Mouse (Mus musculus): Measurements from ENCODE around the gene Pde1c.
"Not testable (repeated sequence)": the region's sequence is repeated elsewhere in the genome, so short reads cannot be mapped to it uniquely, and the experiment has no call there.

Gene Pde1c

GRCm38 (mm10) chr6:56568470-56569372 lies at the start of gene Pde1c:
Gene Pde1c (minus strand): TSS chr6:56569103.
- DNase-seq: peak; percentile 38

DNA sequence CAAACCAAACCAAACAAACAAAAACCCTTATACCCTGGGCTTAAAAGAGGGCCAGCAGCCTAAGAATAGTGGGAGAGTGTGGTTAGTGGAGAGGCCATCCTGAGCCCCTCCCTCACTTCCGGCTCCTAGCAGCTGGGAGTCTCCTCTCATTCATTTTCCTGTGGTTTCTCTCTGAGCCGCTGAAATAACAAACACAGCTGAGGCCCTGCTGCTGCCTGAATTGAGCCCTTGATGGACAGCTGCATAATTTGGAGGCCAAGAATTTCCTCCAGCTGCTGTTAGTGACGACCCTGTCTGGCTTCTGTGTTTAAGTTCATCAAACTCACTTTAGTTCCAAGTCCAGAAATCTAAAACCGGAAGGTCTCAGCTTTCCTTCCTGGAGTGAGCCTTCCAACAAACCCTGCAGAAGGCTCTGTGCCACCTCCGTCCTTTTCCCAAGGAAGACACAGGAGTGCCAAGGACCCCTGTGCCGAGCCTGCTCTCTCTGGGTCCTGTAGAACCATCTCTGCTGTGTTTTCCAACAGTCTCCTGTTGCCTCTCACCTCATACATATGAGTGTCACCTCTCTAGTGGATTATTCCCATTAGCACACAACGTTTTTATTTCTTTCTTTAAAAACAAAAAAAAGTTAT lies 48.2 kb upstream of the Pde1c start:
- DNase-seq: peak; percentile 2

- DNase-seq: no peak
Measured at GRCm38 (mm10) chr6:56616228-56616981, 47.5 kb upstream of the Pde1c start.

- DNase-seq: not testable (repeated sequence)
Measured at GRCm38 (mm10) chr6:56609529-56609928, 40.6 kb upstream of the Pde1c start.

GRCm38 (mm10) chr6:56608277-56608676 lies 39.4 kb upstream of the Pde1c start:
- peak; percentile 50 for DNase-seq

GRCm38 (mm10) chr6:56579568-56579967 lies 10.7 kb upstream of the Pde1c start:
- no peak for DNase-seq

DNA sequence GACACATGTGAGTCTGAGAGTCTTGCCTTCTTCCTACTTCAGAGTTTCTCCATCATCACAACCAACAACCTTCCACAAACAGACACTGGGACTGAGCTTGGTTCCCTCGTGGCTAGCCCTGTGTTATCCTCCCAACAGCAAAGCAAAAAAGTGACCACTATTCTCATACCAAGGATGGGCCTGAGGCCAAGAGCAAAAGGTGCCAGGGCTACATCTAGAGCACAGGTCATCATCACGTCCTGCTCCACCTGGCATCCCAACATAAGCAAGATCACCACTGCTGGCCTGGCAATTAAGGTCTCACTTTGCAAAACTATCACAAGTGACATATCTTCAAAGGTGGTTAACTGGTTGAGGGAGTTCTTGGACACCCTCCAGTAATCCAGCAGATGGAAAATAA lies 8.0 kb downstream of the Pde1c start:
- no peak for DNase-seq

DNA sequence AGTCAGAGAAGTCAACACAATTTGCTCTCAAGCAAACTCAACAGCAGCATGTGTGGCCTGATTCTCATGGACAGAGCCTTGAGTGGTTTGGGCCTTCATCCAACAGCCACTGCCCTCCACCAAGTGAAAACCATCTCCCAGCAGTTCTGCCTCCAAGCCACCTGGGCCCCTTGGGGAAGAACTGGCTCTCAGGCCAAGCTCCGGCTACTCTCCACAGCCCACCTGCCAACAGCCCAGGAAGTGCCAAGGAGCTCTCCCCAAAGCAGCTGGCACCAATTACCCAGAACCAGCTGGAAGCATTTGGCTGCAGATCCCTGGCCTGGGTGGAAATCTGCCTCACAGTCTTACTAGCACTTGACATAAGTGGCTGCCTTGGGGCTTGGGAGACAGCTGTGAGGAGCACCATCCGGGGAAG lies 8.4 kb downstream of the Pde1c start:
- peak; percentile 22 for DNase-seq

DNA sequence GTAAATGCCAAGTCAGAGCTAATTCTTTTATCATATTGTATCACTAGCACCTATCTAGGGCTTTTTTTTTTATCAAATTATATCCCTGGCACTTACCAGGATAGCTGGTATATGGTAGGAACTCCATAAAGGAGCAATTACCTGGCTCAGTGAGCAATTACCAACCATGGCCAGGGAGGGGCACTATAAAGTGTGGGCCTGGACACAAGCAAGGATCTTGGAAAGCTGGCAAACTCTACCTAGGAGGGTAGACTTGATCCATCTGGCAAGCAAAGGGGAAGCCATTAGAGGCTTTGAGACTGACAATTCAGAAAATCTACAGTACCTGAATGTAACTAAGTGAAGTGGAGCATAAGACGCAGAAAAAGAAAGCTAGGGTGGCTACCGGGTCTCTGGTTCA lies 10.2 kb downstream of the Pde1c start:
- no peak for DNase-seq

GRCm38 (mm10) chr6:56555848-56556247 lies 13.1 kb downstream of the Pde1c start:
- DNase-seq: no peak

DNA sequence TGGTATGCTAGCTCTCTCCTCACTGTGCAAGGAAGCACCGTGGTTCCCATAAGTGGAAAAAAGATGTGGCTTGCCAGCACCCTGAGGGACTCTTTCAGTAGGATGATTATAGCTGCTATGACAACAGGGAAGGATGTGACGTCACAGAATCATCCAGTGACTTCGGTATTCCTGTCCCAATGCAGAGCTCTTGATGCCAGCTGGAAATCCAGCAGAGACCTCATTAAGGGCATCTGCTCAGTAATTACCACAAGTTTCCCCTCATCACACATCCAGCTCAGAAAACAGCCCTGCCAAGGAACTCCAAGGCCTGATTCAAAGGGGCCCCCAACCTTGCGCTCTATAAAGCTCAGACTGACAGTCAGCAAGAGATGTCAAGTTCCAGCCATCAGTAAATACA lies 13.5 kb downstream of the Pde1c start:
- peak; percentile 2 for DNase-seq

GRCm38 (mm10) chr6:56551022-56551421 lies 17.9 kb downstream of the Pde1c start:
- DNase-seq: no peak

DNA sequence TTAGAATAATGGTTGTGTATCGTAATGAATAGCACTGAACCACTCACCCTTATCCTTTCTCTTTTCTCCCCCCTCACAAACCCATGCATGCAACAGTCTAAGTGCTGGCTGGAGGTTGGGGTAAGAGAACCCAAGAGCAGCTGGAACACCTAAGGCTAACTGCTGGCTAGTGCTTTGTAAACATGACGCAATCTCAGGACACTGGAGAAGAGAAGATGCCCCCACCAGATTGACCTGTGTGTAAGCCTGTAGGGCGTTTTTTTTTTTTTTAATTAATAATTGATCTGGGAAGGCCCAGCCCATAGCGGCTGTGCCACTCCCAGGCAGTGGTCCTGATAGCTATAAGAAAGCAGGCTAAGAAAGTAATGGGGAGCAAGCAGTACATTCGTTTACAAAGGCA lies 28.7 kb downstream of the Pde1c start:
- DNase-seq: no peak

GRCm38 (mm10) chr6:56534653-56535052 lies 34.2 kb downstream of the Pde1c start:
- DNase-seq: no peak

- DNase-seq: no peak
Measured at GRCm38 (mm10) chr6:56532257-56532656, 36.6 kb downstream of the Pde1c start.

GRCm38 (mm10) chr6:56523938-56524866 lies 44.7 kb downstream of the Pde1c start:
- DNase-seq: no peak

GRCm38 (mm10) chr6:56489161-56489560 lies 79.7 kb downstream of the Pde1c start:
- DNase-seq: no peak

DNA sequence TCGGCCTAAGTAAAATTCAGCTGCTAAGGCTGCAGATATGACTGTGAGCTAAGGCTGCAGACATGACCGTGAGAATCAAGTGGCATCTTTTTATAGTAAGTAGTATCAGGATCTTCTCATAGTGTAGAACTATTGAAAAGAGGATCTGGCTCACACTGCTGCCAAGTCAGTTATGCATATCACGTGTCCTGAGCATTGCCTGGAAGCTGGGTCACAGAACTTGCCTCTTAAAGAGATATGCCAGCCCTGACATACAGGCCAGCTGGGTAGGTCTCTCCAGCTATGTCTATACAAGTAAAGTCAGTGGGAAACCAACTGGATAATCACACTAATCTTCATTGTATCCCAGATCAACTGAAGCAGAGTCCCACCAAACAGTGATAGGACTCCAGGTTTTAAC lies 83.8 kb downstream of the Pde1c start:
- DNase-seq: no peak

- peak; percentile 79 for DNase-seq
Measured at GRCm38 (mm10) chr6:56480914-56481482, 87.9 kb downstream of the Pde1c start.

GRCm38 (mm10) chr6:56476581-56476980 lies 92.3 kb downstream of the Pde1c start:
- DNase-seq: peak; percentile 46

GRCm38 (mm10) chr6:56458098-56458497 lies 110.8 kb downstream of the Pde1c start:
- peak; percentile 22 for DNase-seq

DNA sequence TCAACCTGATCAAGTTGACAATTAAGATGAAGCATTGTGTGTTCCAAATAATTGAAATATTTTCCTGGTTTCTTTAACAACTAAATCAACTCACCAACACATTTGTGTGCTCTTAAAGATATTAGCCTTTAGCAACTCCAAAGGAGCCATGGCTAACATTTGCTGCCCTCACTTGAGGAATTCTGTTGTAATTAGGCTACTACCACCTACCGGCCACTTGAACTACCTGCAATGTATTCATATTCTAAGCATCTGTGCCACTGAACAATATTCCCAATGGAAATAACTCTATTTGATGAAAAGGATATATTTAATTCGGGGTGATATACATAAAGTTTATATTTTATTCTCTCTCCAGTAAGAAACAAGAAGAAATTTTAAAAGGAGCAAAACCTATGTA lies 121.0 kb downstream of the Pde1c start:
- no peak for DNase-seq
